Mouse (Mus musculus) embryonic facial prominence, embryonic 10.5 days (tissue): ENCODE measurements around the gene Ptchd1. TPM values are rescaled to one million over a fixed set of nuclear protein-coding genes. Genes with fewer than 3 reads are reported as not detected.
A peak's percentile ranks its signal among the peaks of the same experiment; 100 is the strongest.

Experiments used
- DNase-seq: peaks from one replicate; pipeline ENCODE4 v3.0.0-alpha.2; 2017; ENCODE audit warnings: low spot score
- H3K27ac ChIP-seq: fragments of 300-500 bp; sonication (generic); replicated peaks from 2 replicates; pipeline ENCODE4 v1.5.1; 2016; ENCODE audit warnings: mild to moderate bottlenecking
- H3K27me3 ChIP-seq: fragments of 300-500 bp; sonication (generic); replicated peaks from 2 replicates; pipeline ENCODE4 v1.6.1; 2016; ENCODE audit warnings: low read depth, mild to moderate bottlenecking; ENCODE audit not compliant: poor library complexity, severe bottlenecking
- H3K36me3 ChIP-seq: fragments of 300-500 bp; sonication (generic); replicated peaks from 2 replicates; pipeline ENCODE4 v1.6.1; 2016; ENCODE audit warnings: mild to moderate bottlenecking, moderate library complexity
- H3K4me1 ChIP-seq: fragments of 300-500 bp; sonication (generic); 2 replicates; pipeline ENCODE4 v1.6.1; 2016
- H3K4me3 ChIP-seq: fragments of 300-500 bp; sonication (generic); 2 replicates; pipeline ENCODE4 v1.5.1; 2016; ENCODE audit warnings: mild to moderate bottlenecking, moderate library complexity
- H3K9me3 ChIP-seq: fragments of 300-500 bp; sonication (generic); 2 replicates; pipeline ENCODE4 v1.6.1; 2016; ENCODE audit warnings: mild to moderate bottlenecking
- WGBS: fragments of 180-500 bp; shearing (Covaris S2); methylation state at CpG from one replicate; pipeline ENCODE4 v1.1.7; 2016; 5-methylcytosine and 5-hydroxymethylcytosine counted together
- polyA plus RNA-seq: library from polyadenylated mRNA; unstranded; fragments of >200 nt; fragmentation: Nextera tagmentation; extraction: Ambion mirVana; gene quantifications from 2 replicates; pipeline ENCODE4 v1.2.1, GENCODE M21; 2016

Gene Ptchd1
- 1.0 and 1.7 TPM in 2 replicates for polyA plus RNA-seq

DNA sequence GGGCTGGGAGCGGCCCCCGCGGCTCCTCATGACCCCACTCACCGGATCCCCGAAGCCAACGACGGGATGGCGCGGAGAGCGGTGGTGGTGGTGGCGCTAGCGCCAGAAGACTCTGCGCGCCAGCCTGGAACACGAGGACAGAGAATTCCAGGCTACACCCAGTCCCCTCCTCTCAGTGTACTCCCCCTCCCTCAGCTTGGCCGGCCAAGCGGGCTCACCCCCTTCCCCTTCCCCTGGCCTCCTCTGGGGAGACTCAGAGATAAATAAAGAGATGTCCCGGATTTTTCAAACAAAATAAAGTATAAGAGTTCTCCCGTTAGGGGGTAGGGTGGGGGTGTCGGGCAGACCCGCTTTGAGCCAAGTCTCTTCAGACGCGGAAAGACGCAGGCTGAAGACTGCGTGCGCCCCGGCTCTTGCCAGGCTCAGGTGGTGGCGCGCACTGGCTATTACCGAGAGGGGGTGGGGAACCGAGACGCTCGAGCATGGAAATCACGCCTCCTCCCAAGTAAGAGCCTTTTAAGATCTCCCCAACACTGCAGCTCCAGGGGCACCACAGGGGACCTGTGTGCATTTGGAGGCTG is at the start of gene Ptchd1:
Gene Ptchd1 (minus strand): TSS at position 114 of the 581 bp plus-strand sequence.
- 22% methylated on average over 34 of the region's 34 CpGs for WGBS
- no peaks in the 10 kb centered on the region for H3K36me3 ChIP-seq
- no peaks in the 10 kb centered on the region for H3K9me3 ChIP-seq
- DNase-seq: peak; percentile 42
- peaks cover 10% of the 10 kb centered on the region; the same call in 1 of the 2 replicates for H3K4me1 ChIP-seq
- H3K27me3 ChIP-seq: peaks cover 68% of the 10 kb centered on the region
- no peak within 1 kb of the TSS for H3K27ac ChIP-seq
- peak within 1 kb of the TSS; percentile 64 for H3K4me3 ChIP-seq

DNA sequence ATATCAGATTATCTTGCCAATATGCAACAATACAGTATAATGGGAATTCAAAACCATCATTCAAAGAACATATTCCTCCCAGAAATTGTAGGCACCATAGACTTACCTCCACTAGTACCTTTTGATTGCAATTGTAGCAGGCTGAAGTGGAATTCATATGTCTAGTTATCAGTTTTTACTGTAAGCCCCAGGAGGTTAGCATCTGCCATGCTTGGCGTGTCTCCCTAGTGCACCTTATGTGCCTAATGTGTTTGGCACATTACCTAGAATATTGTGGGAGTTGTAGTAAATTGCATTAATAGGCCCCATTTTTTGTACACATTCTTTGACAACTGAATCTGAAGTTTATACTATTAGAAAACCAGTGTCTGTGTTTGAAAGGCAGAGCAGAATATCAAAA is 34.4 kb upstream of the Ptchd1 start:
- no peaks in the 10 kb centered on the region for H3K27me3 ChIP-seq
- 84% methylated on average over 1 of the region's 1 CpGs for WGBS
- no peaks in the 10 kb centered on the region for H3K36me3 ChIP-seq
- H3K4me3 ChIP-seq: no peak overlapping the region
- H3K9me3 ChIP-seq: no peaks in the 10 kb centered on the region
- H3K27ac ChIP-seq: no peak overlapping the region
- no peaks in the 10 kb centered on the region for H3K4me1 ChIP-seq
- DNase-seq: no peak

DNA sequence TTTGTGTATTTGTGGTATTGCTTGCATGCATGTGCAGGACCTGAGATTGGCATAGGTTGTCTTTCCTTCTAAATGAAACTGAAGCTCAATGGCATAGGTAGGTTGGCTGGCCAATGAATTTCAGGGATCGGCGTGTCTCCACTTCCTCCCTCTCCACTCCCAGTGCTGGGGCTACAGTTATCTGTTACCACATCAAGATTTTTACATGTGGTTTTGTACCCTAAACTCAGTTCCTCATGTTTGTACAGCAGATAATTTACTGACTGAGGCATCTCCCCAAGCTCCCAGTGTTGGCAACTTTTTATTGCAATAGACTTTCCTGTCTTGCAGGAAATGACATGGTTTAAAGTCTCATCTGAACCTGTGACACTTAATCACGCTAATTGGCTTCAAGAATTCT is 22.4 kb upstream of the Ptchd1 start:
- Histone ChIP-seq H3K36me3 (no peaks in the 10 kb centered on the region), H3K27me3 (no peaks in the 10 kb centered on the region), H3K9me3 (no peaks in the 10 kb centered on the region), H3K4me1 (no peaks in the 10 kb centered on the region), H3K4me3 (no peak overlapping the region), H3K27ac (no peak overlapping the region)
- 89% methylated on average over 3 of the region's 3 CpGs for WGBS
- DNase-seq: no peak

DNA sequence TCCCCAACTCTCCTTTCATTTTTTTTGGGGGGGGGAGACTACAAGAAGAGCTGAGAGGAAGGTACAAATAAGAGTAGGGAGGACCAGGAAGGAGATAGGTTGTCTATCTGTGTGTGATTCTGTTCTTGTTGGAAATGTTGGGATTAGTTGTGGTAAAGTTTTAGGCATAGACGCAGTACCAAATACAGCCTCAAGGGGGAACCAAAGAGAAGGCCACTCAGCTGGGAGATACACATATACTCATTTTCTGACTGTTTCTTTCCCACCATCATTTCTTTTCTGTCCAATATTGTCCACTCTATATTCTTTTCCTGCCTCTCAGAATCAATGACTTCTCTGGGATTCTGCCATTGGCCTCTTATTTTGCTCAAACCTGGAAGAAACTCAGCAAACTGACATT is 20.4 kb upstream of the Ptchd1 start:
- Histone ChIP-seq H3K4me3 (no peak overlapping the region), H3K27me3 (no peaks in the 10 kb centered on the region), H3K27ac (no peak overlapping the region), H3K9me3 (no peaks in the 10 kb centered on the region), H3K4me1 (no peaks in the 10 kb centered on the region), H3K36me3 (no peaks in the 10 kb centered on the region)
- 26% methylated on average over 1 of the region's 1 CpGs for WGBS
- peak; percentile 16 for DNase-seq

DNA sequence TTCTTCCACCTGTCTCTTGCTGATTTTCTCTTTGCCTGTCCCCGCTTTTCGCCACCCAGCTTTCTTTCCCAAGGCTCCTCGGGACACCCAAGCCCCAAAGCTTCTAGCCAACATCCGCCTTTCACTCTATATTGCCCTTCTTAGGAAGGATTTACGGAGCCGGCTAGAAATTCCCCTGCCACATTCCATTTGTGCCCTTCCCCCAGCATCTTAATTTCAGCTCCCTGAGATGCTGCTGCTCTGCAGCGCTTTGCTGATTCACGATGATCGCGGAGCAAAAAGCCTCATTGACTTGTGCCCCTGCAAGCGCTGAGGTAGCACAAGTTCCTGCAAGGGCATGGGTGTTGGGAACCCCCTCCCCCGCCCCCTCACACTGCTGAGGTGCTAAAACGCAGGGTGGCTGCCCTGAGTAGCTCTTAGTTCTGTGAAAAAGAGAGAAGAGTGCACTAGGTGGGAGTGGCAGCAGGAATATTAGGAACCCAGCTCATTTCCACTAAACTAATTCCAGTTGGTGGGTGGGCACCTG is 2.1 kb upstream of the Ptchd1 start:
- H3K4me1 ChIP-seq: peaks cover 10% of the 10 kb centered on the region; the same call in 1 of the 2 replicates
- no peaks in the 10 kb centered on the region for H3K36me3 ChIP-seq
- whole genome bisulfite sequencing: 12% methylated on average over 13 of the region's 13 CpGs
- peaks cover 68% of the 10 kb centered on the region for H3K27me3 ChIP-seq
- peak overlapping the region; percentile 35 for H3K4me3 ChIP-seq
- no peaks in the 10 kb centered on the region for H3K9me3 ChIP-seq
- DNase-seq: peak; percentile 25
- H3K27ac ChIP-seq: no peak overlapping the region

DNA sequence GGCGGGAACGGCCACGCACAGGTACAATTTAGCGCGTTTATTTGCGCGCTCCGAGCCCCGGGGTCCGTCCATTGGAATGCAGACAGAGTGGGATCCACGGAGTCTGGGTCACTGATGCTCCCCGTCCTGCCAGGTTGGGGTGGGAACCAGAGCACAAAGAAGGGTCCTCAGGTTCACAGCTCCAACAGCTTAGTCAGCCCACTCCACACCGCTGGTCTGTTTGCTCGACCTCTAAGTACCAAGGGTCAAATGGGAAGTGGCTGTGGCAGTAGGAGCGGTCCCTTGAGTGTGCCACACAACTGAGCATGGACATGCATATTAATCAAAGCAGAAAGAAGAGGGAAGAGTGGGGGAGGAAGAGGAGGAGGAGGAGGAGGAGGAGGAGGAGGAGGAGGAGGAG is 1.3 kb upstream of the Ptchd1 start:
- 17% methylated on average over 15 of the region's 15 CpGs for WGBS
- H3K9me3 ChIP-seq: no peaks in the 10 kb centered on the region
- peaks cover 68% of the 10 kb centered on the region for H3K27me3 ChIP-seq
- peaks cover 10% of the 10 kb centered on the region; the same call in 1 of the 2 replicates for H3K4me1 ChIP-seq
- H3K27ac ChIP-seq: no peak overlapping the region
- peak; percentile 8 for DNase-seq
- peak overlapping the region; percentile 64 for H3K4me3 ChIP-seq
- H3K36me3 ChIP-seq: no peaks in the 10 kb centered on the region

DNA sequence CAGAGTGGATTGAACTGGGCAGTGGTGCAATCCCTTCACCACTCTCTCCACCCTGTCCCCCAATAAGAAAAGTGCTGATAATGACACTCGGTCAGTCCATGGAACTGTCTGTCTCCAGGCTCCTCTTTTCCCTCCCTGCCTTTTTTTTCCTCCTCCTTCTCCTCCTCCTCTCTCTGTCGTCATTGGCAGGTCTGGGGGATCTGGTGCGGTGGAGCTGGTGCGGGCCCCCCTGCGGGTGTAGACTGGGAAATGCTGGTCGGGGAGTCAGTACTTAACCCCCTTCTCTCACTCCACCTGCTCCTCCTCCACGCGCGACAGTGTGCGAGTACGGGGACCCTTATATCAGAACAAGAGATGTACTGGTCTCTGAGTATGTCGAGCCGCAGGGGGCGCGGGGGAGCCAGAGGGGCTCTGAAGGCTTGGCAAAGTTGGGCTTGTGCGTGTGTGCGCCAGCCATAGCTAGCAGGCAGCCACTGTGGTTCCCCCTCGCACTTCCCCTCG is 777 bp upstream of the Ptchd1 start, which contains the start of gene Gm15155:
Gene Gm15155 (plus strand): TSS at position 401 of the 501 bp plus-strand sequence.
- 19% methylated on average over 19 of the region's 19 CpGs for WGBS
- H3K27me3 ChIP-seq: peaks cover 68% of the 10 kb centered on the region

DNA sequence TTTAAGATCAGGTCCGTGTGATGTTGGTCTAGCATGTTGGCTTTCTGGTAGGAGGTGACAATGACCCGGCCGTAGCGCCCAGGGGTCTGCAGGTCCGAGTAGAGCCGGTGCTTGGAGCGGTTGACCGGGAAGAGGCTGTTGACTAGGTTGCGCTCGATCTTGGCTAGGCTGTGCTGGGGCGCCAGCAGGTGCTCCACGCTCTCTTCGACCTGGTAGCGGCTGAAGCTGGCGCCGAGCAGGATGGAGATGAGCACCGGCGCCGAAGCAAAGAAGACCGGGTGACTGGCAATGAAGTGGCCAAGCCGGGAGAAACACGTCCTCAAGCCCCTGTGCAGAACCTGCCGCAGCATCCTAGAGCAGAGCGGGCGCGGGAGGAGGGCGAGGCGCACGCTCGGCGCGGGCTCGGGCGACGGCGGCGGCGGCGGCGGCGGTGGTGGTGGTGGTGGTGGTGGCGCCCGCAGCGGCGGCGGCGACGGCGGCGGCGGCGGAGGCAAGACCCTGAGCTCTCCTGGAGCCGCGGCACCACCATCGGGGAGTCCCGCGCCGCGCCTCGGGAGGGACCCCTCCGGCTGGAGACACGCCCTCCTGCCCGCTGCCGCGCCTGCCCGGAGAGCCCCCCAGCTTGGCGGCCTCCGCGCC is 534 bp downstream of the Ptchd1 start:
- peaks cover 10% of the 10 kb centered on the region; the same call in 1 of the 2 replicates for H3K4me1 ChIP-seq
- DNase-seq: peak; percentile 43
- no peak overlapping the region for H3K27ac ChIP-seq
- H3K4me3 ChIP-seq: peak overlapping the region; percentile 64
- 23% methylated on average over 43 of the region's 69 CpGs for WGBS
- H3K9me3 ChIP-seq: no peaks in the 10 kb centered on the region
- H3K27me3 ChIP-seq: peaks cover 68% of the 10 kb centered on the region
- H3K36me3 ChIP-seq: no peaks in the 10 kb centered on the region

More for the DNA sequence above, 777 bp upstream of the Ptchd1 start, which contains the start of gene Gm15155:
- peaks cover 10% of the 10 kb centered on the region; the same call in 1 of the 2 replicates for H3K4me1 ChIP-seq
- H3K9me3 ChIP-seq: no peaks in the 10 kb centered on the region
- peak within 1 kb of the TSS; percentile 64 for H3K4me3 ChIP-seq
- no peak within 1 kb of the TSS for H3K27ac ChIP-seq
- no peaks in the 10 kb centered on the region for H3K36me3 ChIP-seq
- DNase-seq: peak; percentile 38

DNA sequence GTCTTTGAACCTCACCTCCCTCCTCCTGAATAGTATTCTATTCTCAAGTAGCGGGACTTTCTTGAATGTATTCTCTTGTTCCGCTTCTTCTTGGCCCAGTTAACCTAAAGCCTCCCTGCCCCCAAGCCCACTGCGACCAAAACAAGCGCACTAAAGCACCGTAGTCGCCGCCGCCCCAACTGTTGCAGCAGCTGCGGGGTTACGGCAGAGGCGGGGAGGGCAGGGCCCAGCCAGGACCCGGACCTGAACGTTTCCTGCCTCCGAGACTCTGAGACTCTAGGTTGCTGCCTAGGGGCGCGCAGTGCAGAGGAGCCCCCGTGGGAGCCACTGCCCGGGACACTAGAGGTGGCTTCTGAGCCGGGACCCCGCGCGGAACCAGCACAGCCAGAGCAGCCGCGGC is 1.1 kb downstream of the Ptchd1 start:
- Histone ChIP-seq H3K4me3 (peak overlapping the region; percentile 64), H3K27ac (no peak overlapping the region), H3K4me1 (peaks cover 10% of the 10 kb centered on the region; the same call in 1 of the 2 replicates), H3K9me3 (no peaks in the 10 kb centered on the region), H3K36me3 (no peaks in the 10 kb centered on the region), H3K27me3 (peaks cover 66% of the 10 kb centered on the region)
- peak; percentile 22 for DNase-seq
- 26% methylated on average over 24 of the region's 24 CpGs for WGBS

DNA sequence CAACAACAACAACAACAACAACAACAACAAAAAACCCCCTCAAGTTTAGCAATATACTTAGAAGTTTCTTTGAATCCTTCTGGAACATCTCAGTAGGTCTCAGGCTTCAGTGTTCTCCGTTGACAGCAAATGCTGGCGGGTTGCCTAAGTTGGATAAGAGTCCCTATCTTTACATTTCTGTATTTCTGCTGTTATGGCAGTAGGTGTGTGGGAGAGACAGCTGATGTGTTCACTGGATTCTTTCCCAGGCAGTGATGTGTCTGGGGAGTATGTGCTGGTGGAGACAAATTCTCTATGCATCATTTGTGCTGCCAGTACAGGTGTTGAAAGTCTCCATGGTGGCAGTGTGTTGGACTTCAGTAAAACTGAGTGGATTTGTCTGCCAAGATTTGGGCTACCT is 22.4 kb downstream of the Ptchd1 start:
- no peak for DNase-seq
- Histone ChIP-seq H3K27me3 (no peaks in the 10 kb centered on the region), H3K36me3 (no peaks in the 10 kb centered on the region), H3K27ac (no peak overlapping the region), H3K4me1 (no peaks in the 10 kb centered on the region), H3K9me3 (no peaks in the 10 kb centered on the region), H3K4me3 (no peak overlapping the region)
- 89% methylated on average over 2 of the region's 2 CpGs for WGBS

DNA sequence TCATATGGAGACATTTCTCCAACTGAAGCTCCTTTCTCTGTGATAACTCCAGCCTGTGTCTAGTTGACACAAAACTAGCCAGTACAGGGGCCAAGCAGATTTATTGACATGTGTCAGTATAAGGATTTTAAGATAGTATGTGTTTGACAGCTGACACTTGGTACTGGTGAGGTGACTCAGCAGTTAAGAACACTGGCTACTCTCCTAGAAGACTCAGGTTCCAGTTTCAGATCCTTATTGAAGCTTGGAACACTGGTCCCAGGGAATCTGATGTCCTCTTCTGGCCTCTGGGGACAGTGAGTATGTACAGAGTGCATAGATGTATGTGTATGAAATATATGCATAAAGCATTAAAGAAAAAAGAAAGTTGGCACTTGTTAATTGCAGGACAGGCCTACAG is 27.2 kb downstream of the Ptchd1 start:
- H3K27ac ChIP-seq: no peak overlapping the region
- no peaks in the 10 kb centered on the region for H3K9me3 ChIP-seq
- H3K4me1 ChIP-seq: no peaks in the 10 kb centered on the region
- H3K36me3 ChIP-seq: no peaks in the 10 kb centered on the region
- DNase-seq: no peak
- H3K4me3 ChIP-seq: no peak overlapping the region
- H3K27me3 ChIP-seq: no peaks in the 10 kb centered on the region

DNA sequence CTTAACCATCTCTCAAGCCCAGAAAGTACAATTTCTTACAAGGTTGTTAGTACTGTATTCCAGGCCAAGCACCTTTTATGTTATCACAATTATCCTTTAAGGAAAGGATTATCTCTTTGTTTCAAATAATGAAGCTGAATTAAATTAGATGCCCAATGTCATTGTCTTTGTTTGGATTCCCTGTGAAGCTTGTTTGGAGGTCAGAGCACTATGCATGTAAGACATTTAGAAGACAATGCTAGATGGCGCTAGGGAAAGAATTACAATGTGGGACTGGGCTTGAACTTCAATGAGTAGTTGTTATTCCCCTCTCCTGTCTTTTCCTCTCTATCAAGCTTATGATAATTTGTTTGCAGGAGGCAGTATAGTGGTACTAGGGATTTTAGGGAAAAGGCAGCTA is 28.9 kb downstream of the Ptchd1 start:
- Histone ChIP-seq H3K36me3 (no peaks in the 10 kb centered on the region), H3K9me3 (no peaks in the 10 kb centered on the region), H3K27ac (no peak overlapping the region), H3K4me1 (no peaks in the 10 kb centered on the region), H3K27me3 (no peaks in the 10 kb centered on the region), H3K4me3 (no peak overlapping the region)
- 46% methylated on average over 1 of the region's 1 CpGs for WGBS
- DNase-seq: no peak

DNA sequence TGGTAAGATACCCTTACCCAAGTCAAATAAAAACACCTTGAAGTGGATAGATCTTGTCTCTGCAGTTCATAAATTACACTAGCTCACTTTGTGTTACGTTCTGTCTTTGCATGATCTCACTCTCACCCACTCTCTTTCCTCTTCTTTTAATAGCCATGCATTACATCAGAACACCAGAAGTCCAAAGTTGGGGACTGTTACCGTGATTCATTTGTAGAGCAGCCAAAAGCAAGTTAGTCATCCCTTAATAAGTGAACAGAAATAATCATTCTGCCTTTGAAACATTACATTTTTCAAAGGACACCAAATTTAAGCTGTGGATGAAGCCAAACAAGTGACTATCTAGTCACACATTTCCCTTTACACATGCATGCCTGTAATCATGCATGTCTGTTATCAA is 31.1 kb downstream of the Ptchd1 start:
- H3K36me3 ChIP-seq: no peaks in the 10 kb centered on the region
- no peak overlapping the region for H3K4me3 ChIP-seq
- WGBS: 75% methylated on average over 2 of the region's 2 CpGs
- no peaks in the 10 kb centered on the region for H3K27me3 ChIP-seq
- no peaks in the 10 kb centered on the region for H3K9me3 ChIP-seq
- no peak for DNase-seq
- H3K4me1 ChIP-seq: no peaks in the 10 kb centered on the region
- no peak overlapping the region for H3K27ac ChIP-seq
